Mouse (Mus musculus) liver, postnatal 0 days (tissue): Measurements from ENCODE around the gene Gm20708. TPM values are rescaled to one million over a fixed set of nuclear protein-coding genes. Genes with fewer than 3 reads are reported as not detected.

Experiments
- ATAC-seq: fragments of 200-750 bp; cut with Nextera tagmentation; 2 replicates; pipeline ENCODE4 v1.8.0; 2017; ENCODE audit warnings: mild to moderate bottlenecking, moderate library complexity
- DNase-seq: peaks from one replicate; pipeline ENCODE4 v3.0.0-alpha.2; 2016
- H3K27ac ChIP-seq: fragments of 300-500 bp; sonication (generic); 2 replicates; pipeline ENCODE4 v1.5.1; 2014; ENCODE audit warnings: antibody characterized with exemption, moderate library complexity, mild to moderate bottlenecking, low read depth
- H3K27me3 ChIP-seq: fragments of 300-500 bp; sonication (generic); 2 replicates; pipeline ENCODE4 v1.6.1; 2014; ENCODE audit warnings: low read length, control low read depth, mixed read lengths; ENCODE audit not compliant: insufficient read depth
- H3K36me3 ChIP-seq: fragments of 300-500 bp; sonication (generic); replicated peaks from 2 replicates; pipeline ENCODE4 v1.6.1; 2014; ENCODE audit warnings: mild to moderate bottlenecking, control low read depth, low read length, moderate library complexity, mixed read lengths; ENCODE audit not compliant: insufficient read depth
- H3K4me1 ChIP-seq: fragments of 300-500 bp; sonication (generic); 2 replicates; pipeline ENCODE4 v1.6.1; 2014; ENCODE audit warnings: antibody characterized with exemption, mild to moderate bottlenecking, control low read depth; ENCODE audit not compliant: insufficient read depth
- H3K4me2 ChIP-seq: fragments of 300-500 bp; sonication (generic); 2 replicates; pipeline ENCODE4 v1.6.1; 2014; ENCODE audit warnings: low read depth, mild to moderate bottlenecking, low read length, moderate library complexity, mixed read lengths
- H3K4me3 ChIP-seq: fragments of 300-500 bp; sonication (generic); 2 replicates; pipeline ENCODE4 v1.5.1; 2014; ENCODE audit warnings: low read depth, low read length
- H3K9ac ChIP-seq: fragments of 300-500 bp; sonication (generic); replicated peaks from 2 replicates; pipeline ENCODE4 v1.6.1; 2014; ENCODE audit warnings: mild to moderate bottlenecking, moderate library complexity
- H3K9me3 ChIP-seq: fragments of 300-500 bp; sonication (generic); 2 replicates; pipeline ENCODE4 v1.6.1; 2016; ENCODE audit warnings: mild to moderate bottlenecking, control low read depth, low read length, mixed read lengths
- CTCF ChIP-seq: sonication (generic); IDR thresholded peaks from 2 replicates; pipeline ENCODE4 v1.5.1; 2016; ENCODE audit warnings: antibody characterized with exemption, low read depth
- EP300 ChIP-seq: IDR thresholded peaks from 2 replicates; pipeline ENCODE4 v1.6.1; 2016; ENCODE audit warnings: antibody characterized with exemption, low read depth, mild to moderate bottlenecking
- WGBS: fragments of 180-500 bp; shearing (Covaris S2); extraction: QIAGEN DNeasy Blood & Tissue Kit; methylation state at CpG from one replicate; pipeline ENCODE4 v1.1.7; 2014; ENCODE audit not compliant: insufficient replicate concordance; 5-methylcytosine and 5-hydroxymethylcytosine counted together
- polyA plus RNA-seq: library from polyadenylated mRNA; unstranded; fragments of >200 nt; fragmentation: Nextera tagmentation; extraction: Ambion mirVana; gene quantifications from 2 replicates; pipeline ENCODE4 v1.2.1, GENCODE M21; 2015

Gm20708 gene
- polyA plus RNA-seq, 1 experiment from 2014 or later = 0.48 TPM

GRCm38 (mm10) chr11:117840910-117841309 lies 31.4 kb downstream of the Gm20708 start:
- Histone ChIP-seq H3K4me3 (no peak overlapping the region), H3K27me3 (no peaks in the 10 kb centered on the region), H3K9me3 (no peaks in the 10 kb centered on the region), H3K36me3 (no peaks in the 10 kb centered on the region), H3K4me1 (peaks cover 59% of the 10 kb centered on the region), H3K27ac (peak overlapping the region; percentile 94; the same call in 1 of the 2 replicates), H3K4me2 (no peak overlapping the region), H3K9ac (0 out of 2 replicates have a peak overlapping the region, but pooled peaks have one; percentile 11)
- TF ChIP-seq EP300 (no peak), CTCF (no peak)
- DNase-seq (no peak), ATAC-seq (no peak)
- 61% methylated on average over 1 of the region's 1 CpGs for WGBS

GRCm38 (mm10) chr11:117843434-117843833 lies 34.0 kb downstream of the Gm20708 start:
- ATAC-seq (no peak), DNase-seq (no peak)
- no peak overlapping the region for H3K4me3 ChIP-seq
- no peaks in the 10 kb centered on the region for H3K27me3 ChIP-seq
- H3K4me1 ChIP-seq = peaks cover 58% of the 10 kb centered on the region
- 88% methylated on average over 2 of the region's 2 CpGs for WGBS
- no peak overlapping the region for H3K27ac ChIP-seq
- no peak overlapping the region for H3K9ac ChIP-seq
- no peaks in the 10 kb centered on the region for H3K36me3 ChIP-seq
- no peak overlapping the region for H3K4me2 ChIP-seq
- no peak for TF ChIP-seq EP300
- TF ChIP-seq CTCF = no peak
- H3K9me3 ChIP-seq = no peaks in the 10 kb centered on the region

- TF ChIP-seq CTCF (no peak), EP300 (peak; percentile 50)
- Histone ChIP-seq H3K27ac (peak overlapping the region; percentile 92), H3K4me1 (peaks cover 46% of the 10 kb centered on the region), H3K4me3 (no peak overlapping the region), H3K36me3 (no peaks in the 10 kb centered on the region), H3K27me3 (no peaks in the 10 kb centered on the region), H3K4me2 (no peak overlapping the region), H3K9ac (no peak overlapping the region; the same call in 1 of the 2 replicates), H3K9me3 (no peaks in the 10 kb centered on the region)
- DNase-seq (peak; percentile 55), ATAC-seq (peak; percentile 53)
- 57% methylated on average over 2 of the region's 2 CpGs for WGBS
These were observed 35.5 kb downstream of the Gm20708 start for GRCm38 (mm10) chr11:117844997-117845396.

GRCm38 (mm10) chr11:117845651-117846050 lies 36.2 kb downstream of the Gm20708 start:
- no peaks in the 10 kb centered on the region for H3K9me3 ChIP-seq
- no peak overlapping the region for H3K4me2 ChIP-seq
- H3K4me3 ChIP-seq = no peak overlapping the region
- WGBS = 70% methylated on average over 2 of the region's 2 CpGs
- no peak overlapping the region for H3K9ac ChIP-seq
- H3K27ac ChIP-seq = peak overlapping the region; percentile 92
- peaks cover 44% of the 10 kb centered on the region for H3K4me1 ChIP-seq
- ATAC-seq = peak; percentile 28
- no peak; the same call in 1 of the 2 replicates for TF ChIP-seq EP300
- no peak for TF ChIP-seq CTCF
- H3K36me3 ChIP-seq = no peaks in the 10 kb centered on the region
- DNase-seq = no peak
- no peaks in the 10 kb centered on the region for H3K27me3 ChIP-seq

GRCm38 (mm10) chr11:117846640-117847039 lies 37.2 kb downstream of the Gm20708 start:
- Histone ChIP-seq H3K9me3 (no peaks in the 10 kb centered on the region), H3K36me3 (peaks cover 6% of the 10 kb centered on the region; the same call in 1 of the 2 replicates), H3K9ac (no peak overlapping the region), H3K27me3 (no peaks in the 10 kb centered on the region), H3K4me1 (peaks cover 40% of the 10 kb centered on the region), H3K4me3 (no peak overlapping the region), H3K27ac (peak overlapping the region; percentile 92), H3K4me2 (no peak overlapping the region)
- ATAC-seq (peak; percentile 64), DNase-seq (peak; percentile 60)
- WGBS = 42% methylated on average over 5 of the region's 5 CpGs
- TF ChIP-seq CTCF (peak; percentile 64), EP300 (peak; percentile 79)

GRCm38 (mm10) chr11:117847593-117848215 lies 38.2 kb downstream of the Gm20708 start:
- ATAC-seq (no peak), DNase-seq (no peak)
- Histone ChIP-seq H3K9me3 (no peaks in the 10 kb centered on the region), H3K27ac (peak overlapping the region; percentile 92), H3K4me2 (peak overlapping the region; percentile 92), H3K36me3 (peaks cover 16% of the 10 kb centered on the region), H3K4me1 (peaks cover 36% of the 10 kb centered on the region), H3K4me3 (peak overlapping the region; percentile 65), H3K27me3 (no peaks in the 10 kb centered on the region), H3K9ac (peak overlapping the region; percentile 83)
- 60% methylated on average over 7 of the region's 7 CpGs for WGBS
- TF ChIP-seq EP300 (no peak), CTCF (no peak)
